Mouse (Mus musculus): ENCODE data around the gene Blnk. TPM values are rescaled to one million over a fixed set of nuclear protein-coding genes. Genes with fewer than 3 reads are reported as not detected.

The Blnk gene
- polyA plus RNA-seq, 1 experiment from 2014 or later = 0.75 TPM

- no peak for ATAC-seq (replicated peaks; ENCODE audit: extremely low read depth, insufficient read depth, low FRiP score)
- WGBS = 63% methylated on average over 3 of the region's 3 CpGs
- no peak overlapping the region for H3K4me3 ChIP-seq (ENCODE audit: low read length)
- H3K4me2 ChIP-seq (ENCODE audit: low read depth, low read length) = no peak overlapping the region
- no peaks in the 10 kb centered on the region; the same call in 1 of the 2 replicates for H3K27me3 ChIP-seq (ENCODE audit: control insufficient read depth, insufficient read depth, low read length)
- H3K9ac ChIP-seq (ENCODE audit: low read length) = no peak overlapping the region
- no peaks in the 10 kb centered on the region for H3K36me3 ChIP-seq (ENCODE audit: control insufficient read depth, insufficient read depth)
- no peak overlapping the region for H3K27ac ChIP-seq (ENCODE audit: low read length)
- H3K9me3 ChIP-seq (replicated peaks; ENCODE audit: control insufficient read depth, low read length) = no peaks in the 10 kb centered on the region
- no peaks in the 10 kb centered on the region for H3K4me1 ChIP-seq (ENCODE audit: control insufficient read depth, insufficient read depth, low read length)
These were observed 29.9 kb downstream of the Blnk start for GRCm38 (mm10) chr19:40964367-40964891.

- Histone ChIP-seq H3K4me2 (ENCODE audit: low read depth, low read length) (no peak overlapping the region), H3K27me3 (ENCODE audit: control insufficient read depth, insufficient read depth, low read length) (no peaks in the 10 kb centered on the region; the same call in 1 of the 2 replicates), H3K27ac (ENCODE audit: low read length) (no peak overlapping the region), H3K4me3 (ENCODE audit: low read length) (no peak overlapping the region), H3K9me3 (replicated peaks; ENCODE audit: control insufficient read depth, low read length) (no peaks in the 10 kb centered on the region), H3K9ac (ENCODE audit: low read length) (no peak overlapping the region), H3K4me1 (ENCODE audit: control insufficient read depth, insufficient read depth, low read length) (no peaks in the 10 kb centered on the region), H3K36me3 (ENCODE audit: control insufficient read depth, insufficient read depth) (no peaks in the 10 kb centered on the region)
- 45% methylated on average over 12 of the region's 12 CpGs for WGBS
- ATAC-seq (replicated peaks; ENCODE audit: extremely low read depth, insufficient read depth, low FRiP score) = no peak
These were observed 31.3 kb downstream of the Blnk start for GRCm38 (mm10) chr19:40962988-40963387.

- Histone ChIP-seq H3K27ac (ENCODE audit: low read length) (no peak overlapping the region), H3K27me3 (ENCODE audit: control insufficient read depth, insufficient read depth, low read length) (no peaks in the 10 kb centered on the region), H3K4me1 (ENCODE audit: control insufficient read depth, insufficient read depth, low read length) (no peaks in the 10 kb centered on the region), H3K9me3 (replicated peaks; ENCODE audit: control insufficient read depth, low read length) (no peaks in the 10 kb centered on the region), H3K36me3 (ENCODE audit: control insufficient read depth, insufficient read depth) (no peaks in the 10 kb centered on the region), H3K4me3 (ENCODE audit: low read length) (no peak overlapping the region), H3K4me2 (ENCODE audit: low read depth, low read length) (no peak overlapping the region), H3K9ac (ENCODE audit: low read length) (no peak overlapping the region)
- no peak for ATAC-seq (replicated peaks; ENCODE audit: extremely low read depth, insufficient read depth, low FRiP score)
- WGBS = 57% methylated on average over 1 of the region's 1 CpGs
These were observed 35.4 kb downstream of the Blnk start for GRCm38 (mm10) chr19:40958981-40959380.

GRCm38 (mm10) chr19:40946937-40947577 lies 47.3 kb downstream of the Blnk start:
- Histone ChIP-seq H3K27me3 (ENCODE audit: control insufficient read depth, insufficient read depth, low read length) (no peaks in the 10 kb centered on the region), H3K9me3 (replicated peaks; ENCODE audit: control insufficient read depth, low read length) (no peaks in the 10 kb centered on the region), H3K4me3 (ENCODE audit: low read length) (no peak overlapping the region), H3K27ac (ENCODE audit: low read length) (no peak overlapping the region), H3K9ac (ENCODE audit: low read length) (no peak overlapping the region), H3K4me1 (ENCODE audit: control insufficient read depth, insufficient read depth, low read length) (peaks cover 2% of the 10 kb centered on the region), H3K36me3 (ENCODE audit: control insufficient read depth, insufficient read depth) (no peaks in the 10 kb centered on the region), H3K4me2 (ENCODE audit: low read depth, low read length) (no peak overlapping the region)
- no peak for ATAC-seq (replicated peaks; ENCODE audit: extremely low read depth, insufficient read depth, low FRiP score)
- WGBS = 83% methylated on average over 4 of the region's 4 CpGs

- H3K27ac ChIP-seq (ENCODE audit: low read length) = no peak overlapping the region
- no peaks in the 10 kb centered on the region for H3K27me3 ChIP-seq (ENCODE audit: control insufficient read depth, insufficient read depth, low read length)
- no peak overlapping the region for H3K4me3 ChIP-seq (ENCODE audit: low read length)
- no peak for ATAC-seq (replicated peaks; ENCODE audit: extremely low read depth, insufficient read depth, low FRiP score)
- H3K4me2 ChIP-seq (ENCODE audit: low read depth, low read length) = no peak overlapping the region
- peaks cover 3% of the 10 kb centered on the region for H3K4me1 ChIP-seq (ENCODE audit: control insufficient read depth, insufficient read depth, low read length)
- no peaks in the 10 kb centered on the region for H3K36me3 ChIP-seq (ENCODE audit: control insufficient read depth, insufficient read depth)
- WGBS = 82% methylated on average over 7 of the region's 7 CpGs
- H3K9me3 ChIP-seq (replicated peaks; ENCODE audit: control insufficient read depth, low read length) = 0 out of 2 replicates have a peak, but pooled peaks cover 2% of the 10 kb centered on the region
- no peak overlapping the region for H3K9ac ChIP-seq (ENCODE audit: low read length)
These were observed 50.8 kb downstream of the Blnk start for GRCm38 (mm10) chr19:40943552-40943951.

GRCm38 (mm10) chr19:40936038-40936437 lies 58.3 kb downstream of the Blnk start:
- Histone ChIP-seq H3K27ac (ENCODE audit: low read length) (no peak overlapping the region), H3K4me2 (ENCODE audit: low read depth, low read length) (no peak overlapping the region), H3K4me1 (ENCODE audit: control insufficient read depth, insufficient read depth, low read length) (no peaks in the 10 kb centered on the region), H3K27me3 (ENCODE audit: control insufficient read depth, insufficient read depth, low read length) (no peaks in the 10 kb centered on the region), H3K9me3 (replicated peaks; ENCODE audit: control insufficient read depth, low read length) (0 out of 2 replicates have a peak, but pooled peaks cover 2% of the 10 kb centered on the region), H3K36me3 (ENCODE audit: control insufficient read depth, insufficient read depth) (no peaks in the 10 kb centered on the region), H3K9ac (ENCODE audit: low read length) (no peak overlapping the region), H3K4me3 (ENCODE audit: low read length) (no peak overlapping the region)
- WGBS = 46% methylated on average over 5 of the region's 5 CpGs
- no peak for ATAC-seq (replicated peaks; ENCODE audit: extremely low read depth, insufficient read depth, low FRiP score)

GRCm38 (mm10) chr19:40935376-40935775 lies 59.0 kb downstream of the Blnk start:
- no peak overlapping the region for H3K27ac ChIP-seq (ENCODE audit: low read length)
- H3K27me3 ChIP-seq (ENCODE audit: control insufficient read depth, insufficient read depth, low read length) = no peaks in the 10 kb centered on the region
- no peak overlapping the region for H3K9ac ChIP-seq (ENCODE audit: low read length)
- no peaks in the 10 kb centered on the region for H3K36me3 ChIP-seq (ENCODE audit: control insufficient read depth, insufficient read depth)
- no peak overlapping the region for H3K4me3 ChIP-seq (ENCODE audit: low read length)
- H3K9me3 ChIP-seq (replicated peaks; ENCODE audit: control insufficient read depth, low read length) = 0 out of 2 replicates have a peak, but pooled peaks cover 2% of the 10 kb centered on the region
- no peaks in the 10 kb centered on the region for H3K4me1 ChIP-seq (ENCODE audit: control insufficient read depth, insufficient read depth, low read length)
- WGBS = 42% methylated on average over 8 of the region's 8 CpGs
- no peak for ATAC-seq (replicated peaks; ENCODE audit: extremely low read depth, insufficient read depth, low FRiP score)
- no peak overlapping the region for H3K4me2 ChIP-seq (ENCODE audit: low read depth, low read length)

- 59% methylated on average over 9 of the region's 9 CpGs for WGBS
- Histone ChIP-seq H3K36me3 (ENCODE audit: control insufficient read depth, insufficient read depth) (no peaks in the 10 kb centered on the region), H3K4me1 (ENCODE audit: control insufficient read depth, insufficient read depth, low read length) (no peaks in the 10 kb centered on the region), H3K9ac (ENCODE audit: low read length) (no peak overlapping the region), H3K27me3 (ENCODE audit: control insufficient read depth, insufficient read depth, low read length) (no peaks in the 10 kb centered on the region), H3K9me3 (replicated peaks; ENCODE audit: control insufficient read depth, low read length) (no peaks in the 10 kb centered on the region), H3K27ac (ENCODE audit: low read length) (no peak overlapping the region), H3K4me2 (ENCODE audit: low read depth, low read length) (no peak overlapping the region), H3K4me3 (ENCODE audit: low read length) (no peak overlapping the region)
- ATAC-seq (replicated peaks; ENCODE audit: extremely low read depth, insufficient read depth, low FRiP score) = no peak
These were observed 62.6 kb downstream of the Blnk start for GRCm38 (mm10) chr19:40931581-40932369.

GRCm38 (mm10) chr19:40895393-40895703 lies 99.0 kb downstream of the Blnk start:
- H3K9ac ChIP-seq (ENCODE audit: low read length) = peak overlapping the region; percentile 85
- peaks cover 3% of the 10 kb centered on the region; the same call in 1 of the 2 replicates for H3K4me1 ChIP-seq (ENCODE audit: control insufficient read depth, insufficient read depth, low read length)
- WGBS = 2% methylated on average over 6 of the region's 6 CpGs
- ATAC-seq (replicated peaks; ENCODE audit: extremely low read depth, insufficient read depth, low FRiP score) = no peak; the same call in 1 of the 2 replicates
- peaks cover 21% of the 10 kb centered on the region for H3K27me3 ChIP-seq (ENCODE audit: control insufficient read depth, insufficient read depth, low read length)
- H3K4me2 ChIP-seq (ENCODE audit: low read depth, low read length) = peak overlapping the region; percentile 84
- H3K4me3 ChIP-seq (ENCODE audit: low read length) = peak overlapping the region; percentile 93
- H3K36me3 ChIP-seq (ENCODE audit: control insufficient read depth, insufficient read depth) = no peaks in the 10 kb centered on the region
- H3K27ac ChIP-seq (ENCODE audit: low read length) = peak overlapping the region; percentile 91
- H3K9me3 ChIP-seq (replicated peaks; ENCODE audit: control insufficient read depth, low read length) = peaks cover 8% of the 10 kb centered on the region

All from heart, embryonic 16.5 days (tissue).